Mouse (Mus musculus): Measurements from ENCODE around the gene Ogg1.
"Not testable (repeated sequence)": the region's sequence is repeated elsewhere in the genome, so short reads cannot be mapped to it uniquely, and the experiment has no call there.

Gene Ogg1

GRCm38 (mm10) chr6:113331721-113332120 lies 4.9 kb downstream of the Ogg1 start:
- DNase-seq (ENCODE audit: low read depth, low spot score), result no peak

- DNase-seq (ENCODE audit: low read depth, low spot score), result not testable (repeated sequence)
Observed at GRCm38 (mm10) chr6:113332734-113333133, 6.0 kb downstream of the Ogg1 start.

GRCm38 (mm10) chr6:113333137-113333950 lies 6.6 kb downstream of the Ogg1 start:
- peak; percentile 37 for DNase-seq (ENCODE audit: low read depth, low spot score)

- no peak for DNase-seq (ENCODE audit: low read depth, low spot score)
Observed at GRCm38 (mm10) chr6:113334216-113334615, 7.4 kb downstream of the Ogg1 start.

- DNase-seq (ENCODE audit: low read depth, low spot score), result no peak
Observed at GRCm38 (mm10) chr6:113336852-113337620, 10.3 kb downstream of the Ogg1 start.

GRCm38 (mm10) chr6:113341574-113341973 lies 14.8 kb downstream of the Ogg1 start:
- DNase-seq (ENCODE audit: low read depth, low spot score), result no peak

- no peak for DNase-seq (ENCODE audit: low read depth, low spot score)
Observed at GRCm38 (mm10) chr6:113342297-113342696, 15.5 kb downstream of the Ogg1 start.

GRCm38 (mm10) chr6:113343177-113344092 lies 16.7 kb downstream of the Ogg1 start, which contains the start of gene Camk1:
Gene Camk1, minus strand, starts transcription at chr6:113343984.
- DNase-seq (ENCODE audit: low read depth, low spot score), result no peak

GRCm38 (mm10) chr6:113344321-113344720 lies 17.5 kb downstream of the Ogg1 start:
- no peak for DNase-seq (ENCODE audit: low read depth, low spot score)

- DNase-seq (ENCODE audit: low read depth, low spot score), result no peak
Observed at GRCm38 (mm10) chr6:113346897-113347296, 20.1 kb downstream of the Ogg1 start.

GRCm38 (mm10) chr6:113350538-113350937 lies 23.8 kb downstream of the Ogg1 start:
- DNase-seq (ENCODE audit: low read depth, low spot score), result no peak

GRCm38 (mm10) chr6:113351161-113351560 lies 24.4 kb downstream of the Ogg1 start:
- no peak for DNase-seq (ENCODE audit: low read depth, low spot score)

- no peak for DNase-seq (ENCODE audit: low read depth, low spot score)
Observed at GRCm38 (mm10) chr6:113351653-113352052, 24.9 kb downstream of the Ogg1 start.

GRCm38 (mm10) chr6:113352820-113353219 lies 26.0 kb downstream of the Ogg1 start:
- no peak for DNase-seq (ENCODE audit: low read depth, low spot score)

- no peak for DNase-seq (ENCODE audit: low read depth, low spot score)
Observed at GRCm38 (mm10) chr6:113353696-113354095, 26.9 kb downstream of the Ogg1 start.

- DNase-seq (ENCODE audit: low read depth, low spot score), result no peak
Observed at GRCm38 (mm10) chr6:113361476-113361875, 34.7 kb downstream of the Ogg1 start.

GRCm38 (mm10) chr6:113362241-113362640 lies 35.5 kb downstream of the Ogg1 start:
- no peak for DNase-seq (ENCODE audit: low read depth, low spot score)

GRCm38 (mm10) chr6:113364518-113365135 lies 37.9 kb downstream of the Ogg1 start:
- no peak for DNase-seq (ENCODE audit: low read depth, low spot score)

GRCm38 (mm10) chr6:113366639-113367038 lies 39.9 kb downstream of the Ogg1 start:
- DNase-seq (ENCODE audit: low read depth, low spot score), result no peak

- DNase-seq (ENCODE audit: low read depth, low spot score), result no peak
Observed at GRCm38 (mm10) chr6:113367574-113367973, 40.8 kb downstream of the Ogg1 start.

GRCm38 (mm10) chr6:113368124-113368523 lies 41.4 kb downstream of the Ogg1 start:
- no peak for DNase-seq (ENCODE audit: low read depth, low spot score)

All from brain, embryonic 18.5 days (tissue).